Mouse (Mus musculus) midbrain, postnatal 0 days (tissue): ENCODE measurements at regions not wholly inside any gene's neighbourhood (a gene's known extent, or its start where the extent isn't known, plus 50 kb on each side); places are given as distances from the start of the nearest gene placed in this dataset.

Experiments used
- ATAC-seq: fragments of 200-750 bp; cut with Nextera tagmentation; 2 replicates; pipeline ENCODE4 v1.8.0; 2017; ENCODE audit warnings: moderate number of reproducible peaks, mild to moderate bottlenecking, moderate TSS enrichment, moderate library complexity; ENCODE audit not compliant: low FRiP score
- DNase-seq: peaks from one replicate; pipeline ENCODE4 v3.0.0-alpha.2; 2015; ENCODE audit warnings: low spot score
- H3K27ac ChIP-seq: fragments of 300-500 bp; sonication (generic); 2 replicates; pipeline ENCODE4 v1.5.1; 2014; ENCODE audit warnings: low read depth, mild to moderate bottlenecking, low read length, mixed read lengths
- H3K27me3 ChIP-seq: fragments of 300-500 bp; sonication (generic); 2 replicates; pipeline ENCODE4 v1.6.1; 2014; ENCODE audit warnings: low read length, control low read depth, mixed read lengths; ENCODE audit not compliant: insufficient read depth
- H3K36me3 ChIP-seq: fragments of 300-500 bp; sonication (generic); 2 replicates; pipeline ENCODE4 v1.6.1; 2014; ENCODE audit warnings: low read length, control low read depth, mixed read lengths; ENCODE audit not compliant: insufficient read depth
- H3K4me1 ChIP-seq: fragments of 300-500 bp; sonication (generic); 2 replicates; pipeline ENCODE4 v1.6.1; 2014; ENCODE audit warnings: mild to moderate bottlenecking, control low read depth, antibody characterized with exemption, low read length, mixed read lengths; ENCODE audit not compliant: insufficient read depth
- H3K4me2 ChIP-seq: fragments of 300-500 bp; sonication (generic); 2 replicates; pipeline ENCODE4 v1.6.1; 2014; ENCODE audit warnings: low read depth, mild to moderate bottlenecking, low read length, mixed read lengths; ENCODE audit not compliant: poor library complexity, severe bottlenecking
- H3K4me3 ChIP-seq: fragments of 300-500 bp; sonication (generic); 2 replicates; pipeline ENCODE4 v1.5.1; 2014; ENCODE audit warnings: low read depth, mild to moderate bottlenecking, low read length, moderate library complexity
- H3K9ac ChIP-seq: fragments of 300-500 bp; sonication (generic); replicated peaks from 2 replicates; pipeline ENCODE4 v1.6.1; 2014; ENCODE audit warnings: mild to moderate bottlenecking, low read length, moderate library complexity, mixed read lengths; ENCODE audit not compliant: poor library complexity, severe bottlenecking
- H3K9me3 ChIP-seq: fragments of 300-500 bp; sonication (generic); 2 replicates; pipeline ENCODE4 v1.6.1; 2016; ENCODE audit warnings: low read length, control low read depth
- CTCF ChIP-seq: IDR thresholded peaks from 2 replicates; pipeline ENCODE4 v1.5.1; 2016; ENCODE audit warnings: antibody characterized with exemption, mild to moderate bottlenecking
- WGBS: fragments of 180-500 bp; shearing (Covaris S2); extraction: QIAGEN DNeasy Blood & Tissue Kit; methylation state at CpG from one replicate; pipeline ENCODE4 v1.1.7; 2014; 5-methylcytosine and 5-hydroxymethylcytosine counted together

DNA sequence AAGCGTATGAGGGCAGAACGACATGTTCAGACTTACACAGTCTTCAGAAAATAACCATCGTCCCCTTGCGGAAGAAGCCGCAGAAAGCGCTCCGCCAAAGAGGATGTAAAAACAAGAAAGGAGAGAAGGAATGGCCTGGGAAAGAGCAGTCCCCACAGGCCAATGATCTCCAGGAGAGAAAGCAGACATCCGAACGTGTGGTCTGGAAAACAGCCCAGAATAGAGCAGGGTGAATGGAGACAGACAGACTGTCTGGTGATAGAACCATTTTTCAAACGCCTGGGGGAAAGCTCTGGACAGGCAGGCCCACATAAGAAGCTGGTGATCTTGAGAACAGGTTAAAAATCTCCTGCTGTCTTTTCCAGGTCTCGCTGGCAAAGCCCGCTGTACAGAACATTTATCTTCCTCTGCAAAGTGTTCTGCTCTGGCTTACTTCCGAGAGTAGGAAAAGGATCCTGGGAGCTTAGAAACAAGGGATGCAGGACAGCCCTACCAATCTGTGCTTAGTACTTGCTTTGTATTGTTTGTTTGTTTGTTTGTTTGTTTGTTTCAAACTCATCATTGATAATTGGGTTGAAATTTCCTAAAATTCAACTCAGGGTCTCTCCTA lies 82.7 kb upstream of the Ift57 start:
- no peaks in the 10 kb centered on the region for H3K27me3 ChIP-seq
- TF ChIP-seq CTCF = no peak
- no peak overlapping the region for H3K4me2 ChIP-seq
- no peak overlapping the region for H3K9ac ChIP-seq
- no peak overlapping the region for H3K4me3 ChIP-seq
- H3K27ac ChIP-seq = no peak overlapping the region
- H3K9me3 ChIP-seq = no peaks in the 10 kb centered on the region
- WGBS = 77% methylated on average over 13 of the region's 13 CpGs
- no peaks in the 10 kb centered on the region for H3K4me1 ChIP-seq
- ATAC-seq (no peak), DNase-seq (peak; percentile 38)
- no peaks in the 10 kb centered on the region for H3K36me3 ChIP-seq

GRCm38 (mm10) chr16:49633502-49633901 lies 65.5 kb upstream of the Ift57 start:
- Histone ChIP-seq H3K4me3 (no peak overlapping the region), H3K9ac (no peak overlapping the region), H3K27me3 (no peaks in the 10 kb centered on the region), H3K27ac (no peak overlapping the region), H3K9me3 (no peaks in the 10 kb centered on the region), H3K4me2 (no peak overlapping the region), H3K36me3 (no peaks in the 10 kb centered on the region), H3K4me1 (no peaks in the 10 kb centered on the region)
- 84% methylated on average over 5 of the region's 5 CpGs for WGBS
- DNase-seq (no peak), ATAC-seq (no peak)
- no peak for TF ChIP-seq CTCF

DNA sequence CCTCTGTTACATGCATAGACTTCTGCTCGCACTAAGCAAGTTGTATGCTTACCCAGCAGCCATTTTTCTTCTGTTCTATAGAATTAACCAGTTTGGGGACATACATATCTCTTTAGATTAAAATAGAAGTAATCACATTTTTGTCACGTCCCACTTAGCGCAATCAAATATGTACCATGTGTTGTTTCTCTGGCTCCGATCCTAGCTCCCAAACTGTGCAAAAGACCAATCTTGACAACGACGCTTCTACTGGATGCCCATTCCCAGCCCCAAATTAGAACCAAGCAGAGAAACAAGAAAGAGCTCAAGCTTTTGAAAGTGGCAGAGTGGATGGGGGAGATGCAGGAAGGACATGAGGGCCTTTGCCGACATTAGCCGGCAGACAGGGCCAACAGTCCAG lies 63.5 kb upstream of the Ift57 start:
- 96% methylated on average over 8 of the region's 8 CpGs for WGBS
- Histone ChIP-seq H3K4me3 (no peak overlapping the region), H3K4me2 (no peak overlapping the region), H3K4me1 (no peaks in the 10 kb centered on the region), H3K27me3 (no peaks in the 10 kb centered on the region), H3K36me3 (no peaks in the 10 kb centered on the region), H3K9ac (no peak overlapping the region), H3K27ac (no peak overlapping the region), H3K9me3 (no peaks in the 10 kb centered on the region)
- TF ChIP-seq CTCF = no peak
- ATAC-seq (no peak), DNase-seq (no peak)

DNA sequence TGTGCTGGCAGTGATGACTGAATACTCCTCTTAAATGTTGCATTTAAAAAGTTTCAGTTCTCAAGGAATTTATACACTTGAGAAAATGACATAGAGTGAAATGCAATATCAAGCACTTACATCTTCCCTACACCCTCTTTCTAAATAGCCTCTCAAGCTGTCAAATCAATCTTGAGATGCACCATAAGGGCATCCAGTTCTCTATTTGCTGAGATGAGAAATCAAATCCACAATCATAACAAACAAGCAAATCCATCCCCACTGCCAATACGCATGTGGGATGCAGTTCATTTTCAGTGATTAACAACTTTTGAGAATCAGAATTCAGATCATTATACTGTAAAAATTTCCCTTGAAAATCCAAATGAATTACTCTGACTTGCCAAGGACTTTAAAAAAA lies 62.6 kb upstream of the Ift57 start:
- Histone ChIP-seq H3K9ac (no peak overlapping the region), H3K9me3 (no peaks in the 10 kb centered on the region), H3K27me3 (no peaks in the 10 kb centered on the region), H3K27ac (no peak overlapping the region), H3K36me3 (no peaks in the 10 kb centered on the region), H3K4me1 (no peaks in the 10 kb centered on the region), H3K4me3 (no peak overlapping the region), H3K4me2 (no peak overlapping the region)
- no peak for ATAC-seq
- no peak for TF ChIP-seq CTCF
- WGBS = 94% methylated on average over 1 of the region's 1 CpGs
- DNase-seq = no peak

GRCm38 (mm10) chr16:49642696-49643095 lies 56.3 kb upstream of the Ift57 start:
- H3K9me3 ChIP-seq = no peaks in the 10 kb centered on the region
- no peak overlapping the region for H3K9ac ChIP-seq
- 76% methylated on average over 1 of the region's 1 CpGs for WGBS
- no peak overlapping the region for H3K4me3 ChIP-seq
- H3K36me3 ChIP-seq = no peaks in the 10 kb centered on the region
- no peak for TF ChIP-seq CTCF
- no peak overlapping the region for H3K4me2 ChIP-seq
- no peak overlapping the region for H3K27ac ChIP-seq
- no peak for ATAC-seq
- DNase-seq = no peak
- no peaks in the 10 kb centered on the region for H3K4me1 ChIP-seq
- H3K27me3 ChIP-seq = no peaks in the 10 kb centered on the region

- H3K4me1 ChIP-seq = no peaks in the 10 kb centered on the region
- no peak overlapping the region for H3K27ac ChIP-seq
- no peaks in the 10 kb centered on the region for H3K27me3 ChIP-seq
- ATAC-seq (no peak), DNase-seq (no peak)
- TF ChIP-seq CTCF = no peak
- no peak overlapping the region for H3K9ac ChIP-seq
- no peak overlapping the region for H3K4me2 ChIP-seq
- no peaks in the 10 kb centered on the region for H3K9me3 ChIP-seq
- H3K36me3 ChIP-seq = no peaks in the 10 kb centered on the region
- 97% methylated on average over 1 of the region's 1 CpGs for WGBS
- H3K4me3 ChIP-seq = no peak overlapping the region
Observed at GRCm38 (mm10) chr16:49644416-49644815, 54.6 kb upstream of the Ift57 start.
